12 mouse cellular contexts compared by ENCODE assay signal in genomic region chr1:72567056-72567455, GRCm38 (mm10). TPM values are rescaled to one million over a fixed set of nuclear protein-coding genes. Genes with fewer than 3 reads are reported as not detected.
DNase-seq lines count a peak whose midpoint lies in the region; ATAC-seq and TF ChIP-seq lines count a peak whose summit lies in the region.
"Had no signal": no experiment of that assay in that cellular context is flagged by ENCODE, and none has a peak within 500 bp of the region (broad histone marks: within the 10 kb centered on the region; RNA-seq: fewer than 3 reads in every experiment).

No protein-coding gene starts in this region.

- H3K4me1 ChIP-seq in kidney, postnatal 0 days (replicated peaks; ENCODE audit: insufficient read depth, low read length), result no peaks in the 10 kb centered on the region
- no peaks in the 10 kb centered on the region for H3K4me1 ChIP-seq in forebrain, embryonic 15.5 days
- H3K4me1 ChIP-seq in limb, embryonic 14.5 days (ENCODE audit: control insufficient read depth, insufficient read depth, low read length), result no peaks in the 10 kb centered on the region
- H3K4me1 ChIP-seq: embryonic facial prominence, embryonic 15.5 days had no signal

- no peaks in the 10 kb centered on the region for H3K27me3 ChIP-seq in kidney, postnatal 0 days (ENCODE audit: insufficient read depth, low read length)
- H3K27me3 ChIP-seq in forebrain, embryonic 15.5 days, result no peaks in the 10 kb centered on the region
- no peaks in the 10 kb centered on the region for H3K27me3 ChIP-seq in limb, embryonic 14.5 days (ENCODE audit: control insufficient read depth, insufficient read depth, low read length)
- H3K27me3 ChIP-seq: embryonic facial prominence, embryonic 15.5 days had no signal

- no peak for DNase-seq in kidney, postnatal 0 days (ENCODE audit: low spot score)
- no peak for DNase-seq in kidney, adult 11 months
- no peak for DNase-seq in limb, embryonic 14.5 days (ENCODE audit: low spot score)
- DNase-seq in retina, embryonic 14.5 days (ENCODE audit: low spot score), result peak; percentile 42
- no peak for DNase-seq in cerebellum, postnatal 10 days
- DNase-seq in urinary bladder, postnatal 25 days (ENCODE audit: low spot score), result no peak
- DNase-seq: kidney, adult 8-10 months; lung, postnatal 10 days; thymus, postnatal 14 days had no signal

- no peak overlapping the region for H3K27ac ChIP-seq in kidney, postnatal 0 days
- no peak overlapping the region for H3K27ac ChIP-seq in forebrain, embryonic 15.5 days (replicated peaks)
- no peak overlapping the region for H3K27ac ChIP-seq in limb, embryonic 14.5 days (replicated peaks; ENCODE audit: low read depth, low read length)
- H3K27ac ChIP-seq: embryonic facial prominence, embryonic 15.5 days had no signal

- H3K9ac ChIP-seq in kidney, postnatal 0 days (ENCODE audit: low read depth, low read length), result no peak overlapping the region
- no peak overlapping the region for H3K9ac ChIP-seq in forebrain, embryonic 15.5 days (replicated peaks)
- peak overlapping the region; percentile 45 for H3K9ac ChIP-seq in limb, embryonic 14.5 days (ENCODE audit: low read depth, low read length, severe bottlenecking)
- H3K9ac ChIP-seq: embryonic facial prominence, embryonic 15.5 days had no signal

- H3K4me3 ChIP-seq in kidney, postnatal 0 days (replicated peaks; ENCODE audit: low read depth, low read length), result no peak overlapping the region
- no peak overlapping the region for H3K4me3 ChIP-seq in forebrain, embryonic 15.5 days
- 0 out of 2 replicates have a peak overlapping the region, but pooled peaks have one; percentile 15 for H3K4me3 ChIP-seq in limb, embryonic 14.5 days (replicated peaks; ENCODE audit: low read length)
- H3K4me3 ChIP-seq: embryonic facial prominence, embryonic 15.5 days had no signal

- no peak for TF ChIP-seq POLR2A in limb, embryonic 14.5 days (IDR thresholded peaks at IDR 0.05; ENCODE audit: borderline replicate concordance, extremely low read depth, insufficient read depth, insufficient read length)

- WGBS in kidney, postnatal 0 days, result 41% methylated on average over 9 of the region's 9 CpGs
- WGBS in forebrain, embryonic 15.5 days, result 29% methylated on average over 9 of the region's 9 CpGs
- WGBS in limb, embryonic 14.5 days, result 28% methylated on average over 9 of the region's 9 CpGs

- no peaks in the 10 kb centered on the region for H3K9me3 ChIP-seq in kidney, postnatal 0 days (replicated peaks; ENCODE audit: low read length)
- no peaks in the 10 kb centered on the region for H3K9me3 ChIP-seq in forebrain, embryonic 15.5 days
- no peaks in the 10 kb centered on the region for H3K9me3 ChIP-seq in limb, embryonic 14.5 days (ENCODE audit: control insufficient read depth, low read length)
- H3K9me3 ChIP-seq: embryonic facial prominence, embryonic 15.5 days had no signal

- H3K4me2 ChIP-seq in kidney, postnatal 0 days (ENCODE audit: low read length), result peak overlapping the region; percentile 7; the same call in 1 of the 2 replicates
- H3K4me2 ChIP-seq in forebrain, embryonic 15.5 days (replicated peaks), result peak overlapping the region; percentile 18; the same call in 1 of the 2 replicates
- peak overlapping the region; percentile 28 for H3K4me2 ChIP-seq in limb, embryonic 14.5 days (replicated peaks; ENCODE audit: low read depth, low read length, severe bottlenecking)
- H3K4me2 ChIP-seq: embryonic facial prominence, embryonic 15.5 days had no signal

- no peak for TF ChIP-seq CTCF in kidney, postnatal 0 days (IDR thresholded peaks at IDR 0.05; ENCODE audit: low read depth)

- H3K36me3 ChIP-seq in kidney, postnatal 0 days (ENCODE audit: insufficient read depth, low read length), result no peaks in the 10 kb centered on the region
- no peaks in the 10 kb centered on the region for H3K36me3 ChIP-seq in forebrain, embryonic 15.5 days
- H3K36me3 ChIP-seq in limb, embryonic 14.5 days (ENCODE audit: control insufficient read depth, insufficient read depth, low read length), result no peaks in the 10 kb centered on the region
- H3K36me3 ChIP-seq: embryonic facial prominence, embryonic 15.5 days had no signal

- ATAC-seq in kidney, postnatal 0 days (replicated peaks; ENCODE audit: low FRiP score, low read depth), result no peak
- ATAC-seq in forebrain, embryonic 15.5 days (replicated peaks), result no peak
- ATAC-seq in limb, embryonic 14.5 days (ENCODE audit: low FRiP score, low read depth), result no peak

RNA-seq across cellular contexts. Expression of gene Smarcal1, which starts 16.0 kb away (rescaled TPM):
- 13.5 and 13.8 TPM in 2 replicates for polyA plus RNA-seq in kidney, postnatal 0 days (2015; fragmentation: Nextera tagmentation; extraction: Ambion mirVana)
- 26.9 and 28.2 TPM in 2 replicates for polyA plus RNA-seq in forebrain, embryonic 15.5 days (2015; fragmentation: Nextera tagmentation; extraction: Ambion mirVana)
- 36.8 and 42.9 TPM in 2 replicates for polyA plus RNA-seq in limb, embryonic 14.5 days (2012; rRNA removed)
- polyA plus RNA-seq in limb, embryonic 14.5 days (2014; fragmentation: Nextera tagmentation; extraction: Ambion mirVana), result 22.1 and 28.1 TPM in 2 replicates

RNA-seq across cellular contexts. Expression of gene March4, which starts 30.3 kb away (rescaled TPM):
- not detected in 2 replicates for polyA plus RNA-seq in kidney, postnatal 0 days (2015; fragmentation: Nextera tagmentation; extraction: Ambion mirVana)
- 5.2 and 5.3 TPM in 2 replicates for polyA plus RNA-seq in forebrain, embryonic 15.5 days (2015; fragmentation: Nextera tagmentation; extraction: Ambion mirVana)
- 0.05 and 0.06 TPM in 2 replicates for polyA plus RNA-seq in limb, embryonic 14.5 days (2012; rRNA removed)
- polyA plus RNA-seq in limb, embryonic 14.5 days (2014; fragmentation: Nextera tagmentation; extraction: Ambion mirVana), result not detected in 2 replicates
- polyA plus RNA-seq: limb, embryonic 11.5 days had no signal
